Mouse (Mus musculus) midbrain, embryonic 10.5 days (tissue): ENCODE measurements around the gene Adprhl2. TPM values are rescaled to one million over a fixed set of nuclear protein-coding genes. Genes with fewer than 3 reads are reported as not detected.

Experiments used
- DNase-seq: peaks from one replicate; pipeline ENCODE4 v3.0.0-alpha.2; 2017; ENCODE audit warnings: low spot score
- H3K27ac ChIP-seq: fragments of 300-500 bp; sonication (generic); replicated peaks from 2 replicates; pipeline ENCODE4 v1.5.1; 2016; ENCODE audit warnings: mild to moderate bottlenecking
- H3K27me3 ChIP-seq: fragments of 300-500 bp; sonication (generic); 2 replicates; pipeline ENCODE4 v1.6.1; 2016; ENCODE audit warnings: low read depth, mild to moderate bottlenecking; ENCODE audit not compliant: poor library complexity, severe bottlenecking
- H3K36me3 ChIP-seq: fragments of 300-500 bp; sonication (generic); 2 replicates; pipeline ENCODE4 v1.6.1; 2016; ENCODE audit warnings: mild to moderate bottlenecking, moderate library complexity
- H3K4me1 ChIP-seq: fragments of 300-500 bp; sonication (generic); 2 replicates; pipeline ENCODE4 v1.6.1; 2016
- H3K4me3 ChIP-seq: fragments of 300-500 bp; sonication (generic); 2 replicates; pipeline ENCODE4 v1.5.1; 2016; ENCODE audit warnings: mild to moderate bottlenecking, moderate library complexity
- H3K9me3 ChIP-seq: fragments of 300-500 bp; sonication (generic); replicated peaks from 2 replicates; pipeline ENCODE4 v1.6.1; 2016; ENCODE audit warnings: mild to moderate bottlenecking
- WGBS: fragments of 180-500 bp; shearing (Covaris S2); methylation state at CpG from one replicate; pipeline ENCODE4 v1.1.7; 2016; 5-methylcytosine and 5-hydroxymethylcytosine counted together
- polyA plus RNA-seq: library from polyadenylated mRNA; unstranded; fragments of >200 nt; fragmentation: Nextera tagmentation; extraction: Ambion mirVana; gene quantifications from 2 replicates; pipeline ENCODE4 v1.2.1, GENCODE M21; 2016

Gene Adprhl2
- polyA plus RNA-seq, 1 experiment from 2014 or later, result 88.4 TPM

DNA sequence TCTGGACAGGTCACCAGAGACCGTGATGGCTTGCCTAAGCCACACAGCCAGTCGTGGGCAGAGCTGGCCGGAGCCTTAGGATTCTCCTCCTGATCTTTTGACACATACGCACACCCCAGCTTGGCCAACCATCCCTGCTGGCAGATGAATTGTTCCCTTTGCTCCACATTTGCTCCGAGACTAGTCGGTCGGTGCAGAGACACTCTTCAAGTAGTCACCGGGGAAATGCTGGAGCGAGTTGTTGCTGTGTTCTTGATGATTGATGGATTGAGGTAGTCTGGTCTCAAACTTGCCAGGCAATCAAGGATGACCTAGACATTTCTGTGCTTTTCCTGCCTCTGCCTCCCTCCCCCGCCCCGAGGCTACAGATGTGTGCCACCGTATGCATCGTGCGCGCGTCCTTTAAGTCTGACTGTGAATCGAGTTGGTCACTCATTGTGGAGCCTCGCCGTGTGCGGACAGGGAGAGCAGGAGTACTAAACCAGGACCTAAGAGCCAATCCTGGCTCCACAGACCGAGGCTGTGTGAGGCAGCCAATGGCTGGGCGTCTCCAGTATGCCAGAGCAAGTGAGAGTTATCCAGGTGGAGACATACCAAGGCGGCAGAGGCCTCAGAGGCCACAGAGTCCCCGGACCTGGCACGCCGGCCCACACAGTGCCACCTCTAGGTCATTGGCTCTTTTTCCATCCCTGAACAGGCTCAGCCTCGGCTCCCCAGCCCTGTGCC lies 19.8 kb downstream of the Adprhl2 start:
- peak overlapping the region; percentile 46 for H3K4me3 ChIP-seq
- peaks cover 75% of the 10 kb centered on the region for H3K27me3 ChIP-seq
- H3K9me3 ChIP-seq, result peaks cover 5% of the 10 kb centered on the region; the same call in 1 of the 2 replicates
- no peaks in the 10 kb centered on the region for H3K36me3 ChIP-seq
- DNase-seq, result peak; percentile 20
- H3K4me1 ChIP-seq, result peaks cover 27% of the 10 kb centered on the region
- WGBS, result 3% methylated on average over 27 of the region's 27 CpGs
- H3K27ac ChIP-seq, result no peak overlapping the region

GRCm38 (mm10) chr4:126300916-126301583 lies 20.5 kb downstream of the Adprhl2 start:
- peak; percentile 43 for DNase-seq
- Histone ChIP-seq H3K4me1 (peaks cover 33% of the 10 kb centered on the region), H3K27ac (no peak overlapping the region), H3K4me3 (peak overlapping the region; percentile 46), H3K9me3 (peaks cover 2% of the 10 kb centered on the region; the same call in 1 of the 2 replicates), H3K36me3 (no peaks in the 10 kb centered on the region), H3K27me3 (peaks cover 82% of the 10 kb centered on the region)
- WGBS, result under 1% methylated on average over 50 of the region's 50 CpGs

DNA sequence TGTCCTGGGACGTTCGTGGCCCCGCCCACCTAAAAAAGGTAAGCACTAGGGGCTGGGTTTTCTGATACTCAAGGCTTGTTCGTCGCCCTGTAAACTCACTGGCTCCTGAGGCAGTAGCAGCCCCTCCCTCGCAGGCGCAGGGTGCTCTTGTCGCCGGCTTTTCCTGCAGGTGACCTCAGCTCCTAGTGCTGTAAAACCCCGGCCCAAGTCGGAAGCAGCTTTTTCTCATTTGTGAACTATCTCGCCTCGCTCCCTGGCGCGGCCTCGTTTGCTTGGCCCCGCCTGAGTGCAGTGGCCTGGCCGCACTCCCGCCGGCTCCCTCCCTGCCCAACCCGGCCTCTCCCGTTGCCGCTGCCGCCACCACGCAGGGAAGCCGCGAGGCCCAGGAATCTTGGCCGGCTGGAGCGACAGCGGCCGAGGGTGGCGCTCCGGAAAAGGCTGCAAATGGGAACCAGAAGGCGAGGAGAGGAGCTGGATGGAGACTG lies 24.8 kb downstream of the Adprhl2 start:
- no peaks in the 10 kb centered on the region for H3K9me3 ChIP-seq
- H3K4me3 ChIP-seq, result peak overlapping the region; percentile 51
- WGBS, result under 1% methylated on average over 34 of the region's 34 CpGs
- peak; percentile 65 for DNase-seq
- no peaks in the 10 kb centered on the region for H3K36me3 ChIP-seq
- H3K4me1 ChIP-seq, result peaks cover 27% of the 10 kb centered on the region
- H3K27me3 ChIP-seq, result peaks cover 85% of the 10 kb centered on the region
- peak overlapping the region; percentile 59 for H3K27ac ChIP-seq

- Histone ChIP-seq H3K36me3 (no peaks in the 10 kb centered on the region), H3K4me1 (peaks cover 26% of the 10 kb centered on the region), H3K27ac (no peak overlapping the region), H3K9me3 (no peaks in the 10 kb centered on the region), H3K4me3 (no peak overlapping the region), H3K27me3 (peaks cover 81% of the 10 kb centered on the region)
- no peak for DNase-seq
- 37% methylated on average over 4 of the region's 4 CpGs for WGBS
These were observed 25.6 kb downstream of the Adprhl2 start for GRCm38 (mm10) chr4:126295937-126296336.

DNA sequence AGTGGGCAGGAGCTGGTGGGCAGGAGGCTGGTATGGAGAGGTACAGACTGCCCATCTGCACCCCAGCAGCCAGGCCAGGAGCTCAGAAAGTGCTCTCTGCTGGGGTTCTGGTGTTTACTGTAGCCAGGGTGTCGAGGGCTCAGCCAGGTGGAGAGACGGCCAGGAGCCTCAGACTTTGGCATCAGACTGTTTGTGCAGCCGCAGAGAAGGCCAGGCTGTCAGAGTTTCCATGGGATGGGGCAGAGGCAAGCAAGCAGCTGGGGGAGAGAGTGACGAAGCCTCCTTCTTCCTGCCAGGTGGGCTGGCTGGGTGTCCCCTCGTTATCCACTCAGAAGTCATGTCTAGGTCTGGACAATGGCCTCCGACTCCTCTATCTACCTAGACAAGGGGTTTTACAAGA lies 26.4 kb downstream of the Adprhl2 start:
- DNase-seq, result no peak
- Histone ChIP-seq H3K27ac (no peak overlapping the region), H3K9me3 (no peaks in the 10 kb centered on the region), H3K4me1 (peaks cover 22% of the 10 kb centered on the region), H3K27me3 (peaks cover 80% of the 10 kb centered on the region), H3K4me3 (no peak overlapping the region), H3K36me3 (no peaks in the 10 kb centered on the region)
- 75% methylated on average over 6 of the region's 6 CpGs for WGBS

DNA sequence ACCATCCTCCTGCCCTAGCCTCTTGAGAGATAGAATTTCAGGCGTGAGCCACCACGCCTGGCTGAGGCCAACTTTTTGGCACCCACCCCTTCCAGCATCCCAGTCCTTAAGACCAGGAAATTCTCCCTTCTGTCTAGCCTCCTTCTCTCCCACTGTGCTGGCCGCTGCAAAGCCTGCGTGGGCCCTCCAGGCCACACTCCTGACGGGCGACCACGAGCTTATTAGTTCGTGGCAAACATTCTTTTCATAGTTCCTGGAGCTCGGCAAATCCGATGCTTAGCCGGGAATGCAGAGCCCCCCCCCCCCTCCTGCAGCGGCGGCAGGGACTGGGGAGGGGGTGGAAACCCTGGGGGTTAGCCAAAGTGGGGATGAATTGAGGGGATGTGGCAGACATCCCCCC lies 30.3 kb downstream of the Adprhl2 start:
- no peaks in the 10 kb centered on the region for H3K36me3 ChIP-seq
- H3K27me3 ChIP-seq, result peaks cover 80% of the 10 kb centered on the region
- H3K4me3 ChIP-seq, result no peak overlapping the region
- no peak overlapping the region; the same call in 1 of the 2 replicates for H3K27ac ChIP-seq
- 29% methylated on average over 13 of the region's 13 CpGs for WGBS
- peaks cover 31% of the 10 kb centered on the region for H3K4me1 ChIP-seq
- no peak for DNase-seq
- no peaks in the 10 kb centered on the region for H3K9me3 ChIP-seq

DNA sequence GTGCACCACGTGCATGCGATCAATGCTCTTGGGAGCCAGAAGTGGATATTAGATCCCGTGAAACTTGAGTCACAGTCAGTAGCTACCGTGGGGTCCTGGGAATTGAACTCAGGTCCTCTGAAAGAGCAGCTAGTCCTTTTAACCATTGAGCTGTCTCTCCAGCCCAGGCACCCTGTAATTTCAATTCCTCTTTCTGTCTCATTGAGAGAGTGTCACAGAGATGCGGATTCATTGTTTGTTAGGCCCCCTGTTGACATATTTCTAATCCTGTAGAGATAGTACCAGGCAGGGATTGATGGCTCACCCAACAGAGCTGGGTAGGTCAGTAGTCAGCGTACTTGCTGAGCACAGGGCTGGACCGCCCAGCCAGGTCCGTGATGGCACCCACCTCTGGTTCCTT lies 31.2 kb downstream of the Adprhl2 start:
- peaks cover 30% of the 10 kb centered on the region for H3K4me1 ChIP-seq
- H3K4me3 ChIP-seq, result no peak overlapping the region
- no peaks in the 10 kb centered on the region; the same call in 1 of the 2 replicates for H3K9me3 ChIP-seq
- no peak for DNase-seq
- WGBS, result 82% methylated on average over 8 of the region's 8 CpGs
- no peaks in the 10 kb centered on the region for H3K36me3 ChIP-seq
- H3K27me3 ChIP-seq, result peaks cover 80% of the 10 kb centered on the region
- H3K27ac ChIP-seq, result no peak overlapping the region

DNA sequence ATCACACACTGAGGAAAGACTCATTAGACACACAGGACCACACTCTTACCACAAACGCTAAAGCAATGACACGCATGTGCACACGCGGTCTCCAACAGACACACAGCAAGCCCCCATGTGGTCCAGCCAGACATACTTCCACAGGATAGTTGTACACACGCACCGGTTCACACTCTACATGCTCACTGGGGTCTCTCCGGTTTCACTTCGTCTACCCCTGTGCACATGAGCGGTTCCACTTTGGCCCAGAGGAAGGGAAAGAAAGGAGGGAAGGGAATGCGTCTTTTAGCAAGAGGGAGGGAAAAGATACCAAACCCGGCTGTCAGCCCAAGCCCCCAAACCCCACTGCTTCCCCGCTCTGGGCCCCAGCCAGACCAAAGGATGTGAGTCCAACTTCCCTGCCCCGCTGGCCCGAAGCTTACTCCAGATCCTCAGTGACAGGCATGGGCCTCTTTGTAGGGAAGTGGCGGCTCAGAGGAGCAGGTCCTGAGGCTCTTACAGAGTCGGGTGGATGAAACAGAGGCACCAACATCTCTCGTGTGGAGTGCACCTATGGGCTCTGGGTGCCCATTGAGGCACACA lies 33.3 kb downstream of the Adprhl2 start:
- Histone ChIP-seq H3K27me3 (peaks cover 85% of the 10 kb centered on the region), H3K4me1 (peaks cover 33% of the 10 kb centered on the region), H3K36me3 (no peaks in the 10 kb centered on the region), H3K27ac (no peak overlapping the region), H3K9me3 (no peaks in the 10 kb centered on the region; the same call in 1 of the 2 replicates), H3K4me3 (no peak overlapping the region)
- WGBS, result 40% methylated on average over 17 of the region's 17 CpGs
- no peak for DNase-seq

DNA sequence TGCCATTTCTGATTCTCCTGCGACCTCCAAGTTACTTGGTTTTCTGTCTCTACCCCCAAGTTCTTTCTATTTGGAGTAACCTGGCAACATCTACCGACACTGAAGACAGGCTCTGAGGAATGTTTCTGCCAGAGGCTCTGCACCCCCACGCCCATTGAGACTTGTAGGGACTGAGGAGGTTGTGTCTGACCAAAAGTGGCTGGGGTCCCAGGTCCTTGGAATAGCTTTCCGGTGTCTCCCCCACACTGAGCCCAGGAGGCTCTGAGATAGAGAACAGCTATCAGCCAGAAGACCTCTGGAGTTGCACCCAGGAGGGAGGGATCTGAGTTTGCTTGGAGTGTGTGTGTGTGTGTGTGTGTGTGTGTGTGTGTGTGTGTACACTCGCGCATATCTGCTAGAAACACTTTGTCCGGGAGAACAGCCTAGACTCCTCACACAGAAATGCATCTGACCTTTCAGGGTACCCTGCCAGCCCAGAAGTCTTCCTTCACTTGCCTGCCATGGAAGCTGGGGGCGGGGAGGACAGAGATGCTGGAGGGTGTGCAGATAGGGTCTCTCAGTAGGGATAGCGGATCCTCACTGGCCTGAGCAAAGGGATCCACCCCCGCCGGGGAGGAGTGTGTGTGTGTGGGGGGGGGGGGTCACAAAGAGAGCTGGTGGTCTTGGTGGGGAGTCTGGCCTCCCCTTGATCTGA lies 34.1 kb downstream of the Adprhl2 start:
- H3K27me3 ChIP-seq, result peaks cover 82% of the 10 kb centered on the region
- H3K4me1 ChIP-seq, result peaks cover 33% of the 10 kb centered on the region
- no peak overlapping the region for H3K27ac ChIP-seq
- DNase-seq, result no peak
- H3K4me3 ChIP-seq, result peak overlapping the region; percentile 48; the same call in 1 of the 2 replicates
- WGBS, result 39% methylated on average over 11 of the region's 11 CpGs
- H3K36me3 ChIP-seq, result no peaks in the 10 kb centered on the region
- H3K9me3 ChIP-seq, result no peaks in the 10 kb centered on the region; the same call in 1 of the 2 replicates

DNA sequence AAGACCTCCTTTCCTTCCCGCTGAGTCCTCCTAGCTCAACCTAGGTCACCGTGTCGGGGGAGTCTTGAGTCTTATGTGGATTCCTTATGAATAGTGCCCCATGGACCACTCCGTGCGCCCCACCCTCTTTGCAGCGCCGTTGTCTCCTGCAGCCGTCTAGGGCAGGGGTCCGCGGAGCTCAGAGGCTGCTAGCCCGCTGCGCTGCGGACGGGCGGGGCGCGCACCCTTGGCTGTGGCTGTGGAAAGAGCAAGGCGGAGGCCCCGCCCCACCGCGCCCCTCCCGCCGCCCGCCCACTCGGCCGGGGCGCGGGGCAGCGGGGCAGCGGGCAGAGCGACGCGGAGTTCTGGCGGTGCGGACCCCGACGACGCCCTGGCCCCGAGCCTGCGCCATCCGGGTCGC lies 35.0 kb downstream of the Adprhl2 start, which contains the start of gene Col8a2:
Col8a2 (plus strand) TSS at position 302 of the 400 bp plus-strand sequence.
- no peak for DNase-seq
- peaks cover 82% of the 10 kb centered on the region for H3K27me3 ChIP-seq
- H3K27ac ChIP-seq, result peak within 1 kb of the TSS; percentile 59; the same call in 1 of the 2 replicates
- H3K36me3 ChIP-seq, result no peaks in the 10 kb centered on the region
- H3K9me3 ChIP-seq, result no peaks in the 10 kb centered on the region; the same call in 1 of the 2 replicates
- H3K4me3 ChIP-seq, result peak within 1 kb of the TSS; percentile 48
- WGBS, result 2% methylated on average over 42 of the region's 42 CpGs
- H3K4me1 ChIP-seq, result peaks cover 38% of the 10 kb centered on the region

- Histone ChIP-seq H3K4me1 (peaks cover 38% of the 10 kb centered on the region), H3K36me3 (no peaks in the 10 kb centered on the region), H3K9me3 (no peaks in the 10 kb centered on the region; the same call in 1 of the 2 replicates), H3K27ac (no peak overlapping the region), H3K4me3 (no peak overlapping the region), H3K27me3 (peaks cover 60% of the 10 kb centered on the region)
- no peak for DNase-seq
- WGBS, result 86% methylated on average over 8 of the region's 8 CpGs
These were observed 37.9 kb downstream of the Adprhl2 start for GRCm38 (mm10) chr4:126283582-126283981.

GRCm38 (mm10) chr4:126281706-126282105 lies 39.8 kb downstream of the Adprhl2 start:
- Histone ChIP-seq H3K4me3 (no peak overlapping the region), H3K27me3 (peaks cover 45% of the 10 kb centered on the region), H3K9me3 (no peaks in the 10 kb centered on the region; the same call in 1 of the 2 replicates), H3K27ac (no peak overlapping the region), H3K4me1 (peaks cover 31% of the 10 kb centered on the region), H3K36me3 (no peaks in the 10 kb centered on the region)
- 66% methylated on average over 9 of the region's 9 CpGs for WGBS
- DNase-seq, result no peak
